Mouse (Mus musculus) olfactory bulb, adult 2 months (tissue): Measurements from ENCODE around the gene Nmnat2. TPM values are rescaled to one million over a fixed set of nuclear protein-coding genes. Genes with fewer than 3 reads are reported as not detected.

ENCODE experiments used
- H3K27ac ChIP-seq: fragments of 200-500 bp; 2 replicates; pipeline ENCODE4 v1.5.1; 2012; ENCODE audit warnings: low read depth, low read length; ENCODE audit not compliant: insufficient read depth
- H3K4me1 ChIP-seq: fragments of 200-500 bp; 2 replicates; pipeline ENCODE4 v1.6.1; 2012; ENCODE audit warnings: low read length; ENCODE audit not compliant: control insufficient read depth, insufficient read depth
- H3K4me3 ChIP-seq: fragments of 200-500 bp; 2 replicates; pipeline ENCODE4 v1.5.1; 2012; ENCODE audit warnings: mild to moderate bottlenecking, low read depth, low read length, moderate library complexity; ENCODE audit not compliant: insufficient read depth
- CTCF ChIP-seq: fragments of 200-500 bp; IDR thresholded peaks from 2 replicates; pipeline ENCODE4 v1.5.1; 2012; ENCODE audit warnings: low read depth, mild to moderate bottlenecking, low read length, moderate library complexity; ENCODE audit not compliant: insufficient read depth
- POLR2A ChIP-seq: fragments of 200-500 bp; IDR thresholded peaks from 2 replicates; pipeline ENCODE4 v1.6.1; 2012; ENCODE audit warnings: mild to moderate bottlenecking, low read depth, low read length, moderate library complexity; ENCODE audit not compliant: insufficient read depth
- WGBS: fragments of 180-500 bp; shearing (Covaris S2); methylation state at CpG from one replicate; pipeline ENCODE4 v1.1.7; 2018; 5-methylcytosine and 5-hydroxymethylcytosine counted together
- polyA plus RNA-seq: library from polyadenylated mRNA; stranded (reverse); fragments of >200 nt; gene quantifications from 2 replicates; pipeline ENCODE4 v1.2.4, GENCODE M21; 2012; ENCODE audit warnings: low replicate concordance; ENCODE audit not compliant: missing spikeins, insufficient read depth, insufficient read length

Nmnat2 gene
- polyA plus RNA-seq, 1 experiment, result not detected

DNA sequence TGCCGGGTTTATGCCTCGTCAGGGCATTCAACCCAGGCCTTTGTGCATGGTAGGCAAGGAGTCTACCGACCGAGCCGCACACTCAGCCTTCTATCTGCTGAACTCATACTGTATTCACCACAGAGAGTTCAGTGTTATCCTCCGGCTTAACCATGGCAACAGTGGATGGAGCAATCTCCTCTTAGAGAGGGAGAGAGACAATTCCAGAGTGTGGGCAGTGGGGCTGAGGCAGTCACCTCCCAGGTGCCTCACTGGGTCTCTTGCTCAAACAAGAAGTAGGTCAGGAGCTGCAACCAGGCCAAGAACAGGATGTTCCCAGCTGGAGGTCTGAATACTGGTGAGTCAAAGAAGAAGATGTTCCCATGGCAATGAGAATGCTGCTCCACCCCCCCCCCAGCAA, 56.8 kb downstream of the Nmnat2 start:
- Histone ChIP-seq H3K4me3 (no peak overlapping the region), H3K4me1 (peaks cover 27% of the 10 kb centered on the region), H3K27ac (peak overlapping the region; percentile 18)
- WGBS, result 49% methylated on average over 6 of the region's 6 CpGs
- TF ChIP-seq POLR2A (no peak), CTCF (no peak)

DNA sequence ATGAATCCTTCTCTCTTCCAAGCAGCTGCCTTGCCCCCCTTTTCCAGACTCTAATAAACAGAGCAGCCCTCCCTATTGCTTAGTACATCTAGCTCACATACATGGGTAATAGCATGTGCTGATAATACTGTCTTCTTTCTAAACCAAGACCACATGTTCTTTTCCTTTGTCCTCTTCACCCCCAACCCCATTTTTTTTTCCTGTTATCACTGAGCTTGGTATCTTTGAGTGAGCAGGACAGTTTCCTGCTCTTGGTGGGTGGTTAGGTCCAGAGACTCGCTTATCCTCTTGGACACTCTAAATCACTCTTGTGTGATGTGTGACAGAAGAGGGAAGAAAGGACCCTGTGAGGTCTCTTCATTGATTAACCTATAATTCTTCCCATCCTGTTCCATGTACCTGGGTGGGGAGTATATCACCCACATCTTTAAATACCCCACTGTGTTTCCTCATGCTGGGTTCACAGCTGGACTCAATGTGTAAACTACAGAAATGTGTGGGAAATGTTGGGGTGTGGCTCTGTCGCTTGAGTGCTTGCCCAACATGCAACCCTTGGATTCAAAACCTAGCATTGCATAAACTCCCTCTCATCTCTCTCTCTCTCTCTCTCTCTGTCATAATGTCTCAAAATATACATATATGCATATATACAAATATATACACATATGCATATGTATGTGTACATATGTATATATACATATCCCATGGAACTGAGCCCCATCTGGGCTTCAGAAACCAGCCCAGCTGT, 58.9 kb downstream of the Nmnat2 start:
- no peak for TF ChIP-seq POLR2A
- TF ChIP-seq CTCF, result no peak
- 89% methylated on average over 2 of the region's 2 CpGs for WGBS
- Histone ChIP-seq H3K4me1 (peaks cover 27% of the 10 kb centered on the region), H3K4me3 (no peak overlapping the region), H3K27ac (no peak overlapping the region)

DNA sequence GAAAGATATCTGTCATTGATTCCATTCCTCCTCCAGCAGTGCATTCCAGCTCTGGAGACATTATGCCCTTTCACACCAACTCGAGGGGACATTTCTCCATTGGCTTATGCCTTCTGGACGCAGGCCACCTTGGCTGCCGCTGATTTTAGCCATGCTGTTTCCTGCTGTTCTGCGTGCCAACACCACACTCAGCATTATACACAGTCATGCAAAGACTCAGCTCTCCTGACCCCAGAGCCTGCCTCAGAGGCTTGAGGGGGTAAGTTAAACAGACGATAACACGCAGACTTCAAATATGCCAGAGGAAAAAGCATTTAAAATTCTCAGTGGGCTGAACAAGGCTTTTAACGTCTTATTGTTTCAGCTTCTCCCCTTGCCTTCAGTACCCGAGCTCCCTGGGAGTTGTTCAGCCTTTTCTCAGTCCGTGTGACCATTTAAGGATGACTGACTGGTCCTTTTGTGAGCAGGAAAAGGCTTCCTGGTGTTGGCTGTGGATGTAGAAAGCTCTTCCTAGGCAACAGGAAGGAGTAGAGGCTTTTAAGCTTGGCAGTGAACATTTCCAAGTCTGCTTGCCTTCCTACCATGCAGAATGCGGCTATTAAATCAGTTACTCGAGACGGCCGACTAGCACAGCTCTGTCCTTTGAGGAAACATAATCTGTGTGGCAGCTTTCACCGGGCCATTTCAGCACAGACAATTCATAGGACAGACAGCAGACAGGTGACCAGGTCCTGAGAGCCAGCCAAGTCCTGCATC, 59.8 kb downstream of the Nmnat2 start:
- Histone ChIP-seq H3K4me1 (peaks cover 27% of the 10 kb centered on the region), H3K27ac (0 out of 2 replicates have a peak overlapping the region, but pooled peaks have one; percentile 48), H3K4me3 (no peak overlapping the region)
- no peak for TF ChIP-seq CTCF
- no peak for TF ChIP-seq POLR2A
- 54% methylated on average over 14 of the region's 14 CpGs for WGBS

DNA sequence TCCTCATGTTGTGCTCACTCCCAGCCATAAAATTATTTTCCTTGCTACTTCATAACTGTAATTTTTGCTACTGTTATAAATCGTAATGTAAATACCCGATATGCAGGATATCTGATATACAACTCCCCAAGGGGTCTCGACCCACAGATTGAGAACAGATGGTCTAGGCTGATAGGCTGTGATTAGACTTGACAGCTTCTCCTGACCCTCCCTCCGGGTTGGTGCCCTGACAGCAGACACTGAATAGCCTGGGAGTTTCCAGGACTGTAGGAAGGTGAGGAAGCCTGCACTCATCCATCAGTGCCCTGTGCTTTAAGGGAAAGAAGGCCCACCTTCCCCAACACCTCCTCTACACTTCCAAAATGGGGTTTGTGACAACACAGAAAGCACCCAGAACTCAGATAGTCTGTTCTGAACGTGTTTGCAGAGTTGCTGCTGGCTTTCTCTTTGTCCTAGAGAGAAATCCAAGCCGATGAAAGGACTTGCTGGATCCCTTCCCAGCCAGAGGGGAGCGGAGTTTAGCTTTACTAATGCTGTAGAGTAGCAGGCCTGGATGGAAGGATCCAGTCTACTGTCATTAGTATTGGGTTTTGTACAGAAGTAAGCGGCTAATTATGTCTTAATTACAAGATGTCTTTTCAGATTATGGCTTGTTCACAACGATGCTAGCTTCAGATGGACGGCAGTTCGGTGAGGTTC, 61.8 kb downstream of the Nmnat2 start:
- WGBS, result 63% methylated on average over 11 of the region's 11 CpGs
- Histone ChIP-seq H3K4me3 (no peak overlapping the region), H3K4me1 (peaks cover 18% of the 10 kb centered on the region), H3K27ac (no peak overlapping the region)
- TF ChIP-seq POLR2A (no peak), CTCF (no peak)

DNA sequence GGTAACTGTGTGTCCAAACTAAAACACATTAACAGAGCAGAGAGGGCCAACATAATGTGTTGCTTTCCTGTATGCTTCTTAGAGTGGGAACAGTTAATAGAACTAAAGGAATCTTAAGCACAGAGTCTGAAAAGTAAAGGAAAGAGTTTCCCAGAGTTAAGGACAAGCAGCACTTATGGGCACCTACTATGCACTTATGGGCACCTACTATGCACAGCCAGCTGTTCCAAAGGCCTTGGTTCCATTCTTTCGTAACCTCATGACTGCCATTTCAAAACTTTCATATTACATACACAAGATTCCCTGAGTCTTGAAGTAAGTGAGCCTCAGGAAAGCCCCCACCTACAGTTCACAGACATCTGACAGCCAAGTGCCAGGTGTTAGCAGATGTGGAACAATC, 64.3 kb downstream of the Nmnat2 start:
- Histone ChIP-seq H3K4me1 (peaks cover 11% of the 10 kb centered on the region), H3K27ac (no peak overlapping the region), H3K4me3 (no peak overlapping the region)
- 95% methylated on average over 1 of the region's 1 CpGs for WGBS
- no peak for TF ChIP-seq CTCF
- TF ChIP-seq POLR2A, result no peak

DNA sequence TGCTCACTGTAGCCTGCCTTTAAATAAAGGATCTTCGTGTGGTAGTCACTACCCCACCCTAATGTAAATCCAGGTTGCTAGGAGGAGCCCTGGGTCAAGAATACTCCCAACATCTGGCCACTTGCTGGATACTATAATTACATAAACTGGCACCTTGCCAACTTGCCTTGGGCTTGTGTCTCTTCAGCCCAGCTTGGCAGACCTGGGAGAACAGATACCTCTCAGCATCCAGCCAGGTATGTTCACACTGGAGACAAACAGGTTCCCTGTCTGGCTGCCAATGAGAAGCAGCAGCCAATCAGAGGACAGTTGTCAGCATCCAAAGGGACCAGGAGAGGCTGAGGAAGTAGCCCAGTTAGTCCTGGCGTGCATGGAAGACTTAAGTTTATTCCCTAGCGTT, 64.8 kb downstream of the Nmnat2 start:
- TF ChIP-seq CTCF (no peak), POLR2A (no peak)
- no peak overlapping the region for H3K4me3 ChIP-seq
- WGBS, result 94% methylated on average over 3 of the region's 3 CpGs
- no peak overlapping the region for H3K27ac ChIP-seq
- H3K4me1 ChIP-seq, result peaks cover 7% of the 10 kb centered on the region; the same call in 1 of the 2 replicates

DNA sequence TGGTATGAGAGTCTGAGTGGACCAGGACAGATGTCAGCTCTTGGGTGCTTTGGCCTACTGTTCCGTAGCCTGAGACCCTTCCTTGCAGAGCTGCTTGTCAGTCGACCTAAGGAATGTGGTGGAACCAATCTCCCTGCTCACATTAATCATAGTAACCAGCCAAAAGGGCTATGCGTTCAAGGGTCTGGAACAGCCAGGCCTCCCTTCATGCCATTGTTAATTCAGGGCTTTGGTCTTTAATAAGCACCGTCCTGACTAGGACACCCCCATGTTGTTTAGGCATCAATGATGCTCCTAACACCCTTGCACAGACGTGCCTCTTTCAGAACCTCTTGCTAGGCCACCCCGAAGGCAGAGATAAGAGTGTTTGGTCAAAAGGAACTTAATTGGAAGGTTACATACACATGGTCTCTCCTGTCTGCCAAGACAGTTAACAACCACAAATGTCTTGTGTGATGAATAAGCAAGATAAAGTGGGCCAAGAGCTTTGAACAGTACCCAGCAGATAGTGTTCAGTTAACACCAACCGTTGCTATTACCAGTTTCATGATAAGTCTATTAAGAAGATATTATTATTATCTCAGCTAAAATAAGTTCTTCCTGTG, 66.3 kb downstream of the Nmnat2 start:
- H3K4me1 ChIP-seq, result peaks cover 3% of the 10 kb centered on the region; the same call in 1 of the 2 replicates
- 89% methylated on average over 7 of the region's 7 CpGs for WGBS
- TF ChIP-seq POLR2A (no peak), CTCF (no peak)
- H3K27ac ChIP-seq, result no peak overlapping the region
- no peak overlapping the region for H3K4me3 ChIP-seq

DNA sequence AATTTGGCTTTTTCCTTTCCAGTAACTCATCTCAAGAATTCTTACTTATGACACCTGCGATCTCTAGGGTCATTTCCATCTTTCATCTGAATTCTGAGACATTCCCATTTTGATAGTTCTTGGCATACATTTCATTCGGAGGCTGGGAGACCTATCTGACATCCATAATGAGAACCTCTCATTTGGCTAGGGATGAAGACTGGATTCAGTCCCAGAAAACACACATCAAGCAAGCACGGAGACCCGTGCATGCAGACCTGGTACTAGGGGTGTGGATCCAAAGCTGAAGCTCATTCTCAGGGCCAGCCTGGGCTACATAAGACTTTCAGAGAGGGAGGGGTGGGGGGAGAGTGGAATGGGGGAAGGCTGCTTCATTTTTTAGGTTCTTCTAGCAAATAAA, 68.2 kb downstream of the Nmnat2 start:
- Histone ChIP-seq H3K27ac (no peak overlapping the region), H3K4me1 (no peaks in the 10 kb centered on the region), H3K4me3 (no peak overlapping the region)
- 77% methylated on average over 4 of the region's 4 CpGs for WGBS
- TF ChIP-seq POLR2A (no peak), CTCF (no peak)

DNA sequence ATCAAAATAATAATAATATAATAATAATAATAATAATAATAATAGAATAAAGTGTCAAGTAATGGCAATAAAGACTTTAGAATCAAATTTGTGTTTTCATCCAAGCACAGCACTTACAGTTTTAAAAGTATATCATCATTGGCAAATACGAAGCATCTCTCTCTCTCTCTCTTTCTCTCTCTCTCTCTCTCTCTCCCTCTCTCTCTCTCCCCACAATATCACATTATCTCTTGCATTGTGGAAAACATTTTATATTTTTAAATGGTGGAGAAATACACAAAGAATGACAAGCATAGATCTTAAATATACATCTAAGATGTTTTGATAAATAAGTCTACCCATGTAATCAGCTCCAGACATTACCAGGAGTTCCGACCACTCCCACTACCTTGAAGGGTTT, 69.1 kb downstream of the Nmnat2 start:
- Histone ChIP-seq H3K4me1 (no peaks in the 10 kb centered on the region), H3K4me3 (no peak overlapping the region), H3K27ac (no peak overlapping the region)
- TF ChIP-seq CTCF (no peak), POLR2A (no peak)
- WGBS, result 90% methylated on average over 2 of the region's 2 CpGs

DNA sequence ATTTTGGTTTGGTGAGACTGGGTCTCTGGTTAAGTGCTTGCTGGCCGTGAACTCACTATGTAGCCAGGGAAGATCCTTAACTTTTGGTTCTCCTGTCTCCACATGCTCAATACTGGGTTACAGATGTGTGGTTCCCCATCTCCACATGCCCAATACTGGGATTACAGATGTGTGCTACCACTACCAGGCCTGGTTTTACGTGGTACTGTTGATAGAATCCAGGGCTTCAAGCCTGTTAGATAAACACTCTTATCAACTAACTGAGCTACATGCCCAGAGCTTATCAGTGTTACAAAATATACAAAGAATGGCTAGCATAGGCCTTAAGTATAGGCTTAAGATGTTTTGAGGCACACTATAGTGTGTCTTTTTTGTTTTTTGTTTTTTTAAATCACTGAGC, 69.7 kb downstream of the Nmnat2 start:
- no peak overlapping the region for H3K4me3 ChIP-seq
- WGBS, result 89% methylated on average over 2 of the region's 2 CpGs
- no peak for TF ChIP-seq CTCF
- TF ChIP-seq POLR2A, result no peak
- H3K4me1 ChIP-seq, result no peaks in the 10 kb centered on the region
- no peak overlapping the region for H3K27ac ChIP-seq
